Mouse (Mus musculus) C2C12 (cell line): ENCODE data around the gene Fgf23. TPM values are rescaled to one million over a fixed set of nuclear protein-coding genes. Genes with fewer than 3 reads are reported as not detected.

Experiments used
- H3K27me3 ChIP-seq: one replicate; pipeline ENCODE4 v1.6.1; 2011; ENCODE audit not compliant: control insufficient read depth, insufficient read depth, insufficient read length
- H3K36me3 ChIP-seq: one replicate; pipeline ENCODE4 v1.6.1; 2011; ENCODE audit not compliant: control insufficient read depth, insufficient read depth
- H3K4me3 ChIP-seq: one replicate; pipeline ENCODE4 v1.5.1; 2011; ENCODE audit warnings: mild to moderate bottlenecking, control low read depth; ENCODE audit not compliant: poor library complexity, insufficient read depth, severe bottlenecking
- H3K79me2 ChIP-seq: one replicate; pipeline ENCODE4 v1.6.1; 2011; ENCODE audit not compliant: control insufficient read depth, insufficient read depth
- H3K79me3 ChIP-seq: one replicate; pipeline ENCODE4 v1.6.1; 2011; ENCODE audit warnings: low read depth, control low read depth
- H3ac ChIP-seq: one replicate; pipeline ENCODE3; 2011; ENCODE audit warnings: low read depth; ENCODE audit not compliant: control insufficient read depth, insufficient read length
- CEBPB ChIP-seq: IDR thresholded peaks from one replicate; pipeline ENCODE4 v1.6.1; 2011; ENCODE audit warnings: low read depth, mild to moderate bottlenecking, control low read depth, moderate library complexity
- CTCF ChIP-seq: IDR thresholded peaks from one replicate; pipeline ENCODE4 v1.5.1; 2011; ENCODE audit not compliant: control insufficient read depth, insufficient read depth, insufficient read length
- FOSL1 ChIP-seq: IDR thresholded peaks from one replicate; pipeline ENCODE4 v1.8.0; 2011; ENCODE audit warnings: mild to moderate bottlenecking, low read length; ENCODE audit not compliant: poor library complexity, insufficient read depth, severe bottlenecking
- MAX ChIP-seq: IDR thresholded peaks from one replicate; pipeline ENCODE4 v1.6.1; 2011; ENCODE audit warnings: mild to moderate bottlenecking, control low read depth
- MYOD1 ChIP-seq: IDR thresholded peaks from one replicate; pipeline ENCODE4 v1.6.1; 2011; ENCODE audit warnings: low read depth; ENCODE audit not compliant: control insufficient read depth, insufficient read length
- MYOG ChIP-seq: IDR thresholded peaks from one replicate; pipeline ENCODE4 v1.6.1; 2011; ENCODE audit not compliant: control insufficient read depth, insufficient read length; ENCODE audit errors: extremely low read depth
- USF1 ChIP-seq: IDR thresholded peaks from one replicate; pipeline ENCODE4 v1.6.1; 2011; ENCODE audit warnings: low read depth, mild to moderate bottlenecking, control low read depth, moderate library complexity
- long read RNA-seq, 2 experiments: library from polyadenylated mRNA; unstranded; transcript quantifications; one replicate each; pipeline ENCODE4 v2.0.0; 2019 to 2020
- polyA plus RNA-seq: library from polyadenylated mRNA; unstranded; fragments of >200 nt; fragmentation: generic; extraction: Trizol; gene quantifications from one replicate; pipeline ENCODE4 v1.2.1, GENCODE M21; 2012; ENCODE audit warnings: missing spikeins

Gene Fgf23
- not detected for polyA plus RNA-seq
- long read RNA-seq, experiment 1: 0 reads
- long read RNA-seq, experiment 2: 0 reads

DNA sequence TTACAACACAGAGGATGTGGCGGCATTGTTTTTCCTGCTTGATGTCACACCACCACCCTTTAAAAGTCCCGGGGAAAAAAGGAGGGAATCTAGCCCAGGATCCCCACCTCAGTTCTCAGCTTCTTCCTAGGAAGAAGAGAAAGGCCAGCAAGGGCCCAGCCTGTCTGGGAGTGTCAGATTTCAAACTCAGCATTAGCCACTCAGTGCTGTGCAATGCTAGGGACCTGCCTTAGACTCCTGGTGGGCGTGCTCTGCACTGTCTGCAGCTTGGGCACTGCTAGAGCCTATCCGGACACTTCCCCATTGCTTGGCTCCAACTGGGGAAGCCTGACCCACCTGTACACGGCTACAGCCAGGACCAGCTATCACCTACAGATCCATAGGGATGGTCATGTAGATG lies at the start of gene Fgf23:
Gene Fgf23 (plus strand): TSS at position 86 of the 400 bp plus-strand sequence.
- no peak for TF ChIP-seq MYOD1
- TF ChIP-seq USF1: no peak
- TF ChIP-seq MYOG: no peak
- TF ChIP-seq CEBPB: no peak
- TF ChIP-seq MAX: no peak
- no peak for TF ChIP-seq FOSL1
- TF ChIP-seq CTCF: no peak
- Histone ChIP-seq H3ac (no peak within 1 kb of the TSS), H3K36me3 (no peaks in the 10 kb centered on the region)

DNA sequence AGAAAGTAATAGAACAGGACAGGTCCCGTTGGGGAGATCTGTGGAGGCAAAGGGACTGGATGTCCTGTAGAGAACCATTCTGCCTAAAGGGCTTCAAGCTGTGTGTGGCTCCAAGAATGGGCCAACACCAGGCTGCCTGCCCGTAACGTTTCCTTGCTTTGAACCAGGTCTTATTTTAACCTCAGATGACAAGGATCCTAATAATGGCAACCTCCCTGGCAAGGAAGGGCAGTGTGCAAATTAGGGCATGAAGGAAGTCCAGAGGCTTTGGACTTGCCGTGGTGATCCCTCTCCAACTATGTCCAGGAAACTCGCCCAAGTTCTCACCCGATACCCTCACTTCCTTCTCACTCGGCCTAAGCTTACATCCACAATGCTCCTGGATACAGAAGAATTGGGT lies 47.9 kb upstream of the Fgf23 start:
- no peak for TF ChIP-seq MYOG
- TF ChIP-seq FOSL1: no peak
- no peak for TF ChIP-seq USF1
- no peak for TF ChIP-seq CEBPB
- no peak for TF ChIP-seq MAX
- TF ChIP-seq MYOD1: no peak
- no peak for TF ChIP-seq CTCF
- H3K79me3 ChIP-seq: no peaks in the 10 kb centered on the region

More for the DNA sequence above, at the start of gene Fgf23:
- no peaks in the 10 kb centered on the region for H3K79me2 ChIP-seq
- no peaks in the 10 kb centered on the region for H3K79me3 ChIP-seq
- H3K27me3 ChIP-seq: peaks cover 8% of the 10 kb centered on the region
- no peak within 1 kb of the TSS for H3K4me3 ChIP-seq

DNA sequence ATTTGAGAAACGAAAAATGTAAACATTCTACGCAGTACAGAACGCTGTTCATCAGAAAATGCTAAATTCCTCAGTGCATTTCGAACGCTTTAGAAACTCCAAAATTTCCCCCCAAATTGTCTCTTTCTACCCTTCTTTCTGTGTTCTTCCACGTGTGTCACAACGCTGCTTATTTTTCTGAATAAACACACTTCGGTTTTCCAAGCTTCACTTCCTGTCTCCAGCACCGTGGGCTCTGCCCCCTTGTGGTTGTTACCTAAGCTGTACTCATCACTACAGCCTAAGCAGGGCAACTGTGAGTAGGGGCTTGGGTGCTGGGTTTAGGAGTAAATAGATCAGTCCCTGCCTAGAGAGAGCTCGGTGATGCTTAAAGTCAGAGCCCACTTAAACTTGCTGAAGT lies 37.9 kb upstream of the Fgf23 start:
- no peak overlapping the region for H3K4me3 ChIP-seq
- H3K79me3 ChIP-seq: no peaks in the 10 kb centered on the region
- no peaks in the 10 kb centered on the region for H3K79me2 ChIP-seq
- no peak for TF ChIP-seq CEBPB
- no peak for TF ChIP-seq MYOG
- no peak for TF ChIP-seq USF1
- no peak for TF ChIP-seq CTCF
- no peak for TF ChIP-seq MAX
- no peak for TF ChIP-seq FOSL1
- no peak for TF ChIP-seq MYOD1
- peaks cover 8% of the 10 kb centered on the region for H3K27me3 ChIP-seq
- no peak overlapping the region for H3ac ChIP-seq
- no peaks in the 10 kb centered on the region for H3K36me3 ChIP-seq

More for the DNA sequence above, 47.9 kb upstream of the Fgf23 start:
- H3ac ChIP-seq: no peak overlapping the region
- H3K27me3 ChIP-seq: peaks cover 31% of the 10 kb centered on the region
- no peaks in the 10 kb centered on the region for H3K36me3 ChIP-seq
- H3K79me2 ChIP-seq: no peaks in the 10 kb centered on the region
- no peak overlapping the region for H3K4me3 ChIP-seq

DNA sequence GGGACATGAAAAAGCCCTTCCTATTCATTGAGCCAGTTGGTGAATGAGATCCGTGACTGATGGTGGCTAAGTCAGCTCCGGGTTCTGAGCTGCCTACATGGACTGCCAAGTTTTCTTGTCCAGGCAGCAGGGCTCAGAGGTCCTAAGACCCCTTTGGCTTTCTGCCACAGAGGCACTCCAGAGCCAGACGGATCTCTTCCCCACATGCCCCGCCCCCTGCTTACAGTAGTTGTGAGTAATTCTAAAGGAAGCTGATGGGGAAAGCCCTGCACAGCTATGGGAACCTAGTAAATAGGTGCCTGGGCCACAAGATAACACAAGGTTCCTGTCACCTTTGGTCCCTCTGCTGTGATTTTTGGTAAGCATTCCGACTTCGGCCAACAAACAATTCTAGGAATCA lies 27.8 kb upstream of the Fgf23 start:
- TF ChIP-seq USF1 (no peak), FOSL1 (no peak), MYOG (no peak), CEBPB (no peak), MAX (no peak), MYOD1 (no peak), CTCF (no peak)
- no peaks in the 10 kb centered on the region for H3K79me2 ChIP-seq

DNA sequence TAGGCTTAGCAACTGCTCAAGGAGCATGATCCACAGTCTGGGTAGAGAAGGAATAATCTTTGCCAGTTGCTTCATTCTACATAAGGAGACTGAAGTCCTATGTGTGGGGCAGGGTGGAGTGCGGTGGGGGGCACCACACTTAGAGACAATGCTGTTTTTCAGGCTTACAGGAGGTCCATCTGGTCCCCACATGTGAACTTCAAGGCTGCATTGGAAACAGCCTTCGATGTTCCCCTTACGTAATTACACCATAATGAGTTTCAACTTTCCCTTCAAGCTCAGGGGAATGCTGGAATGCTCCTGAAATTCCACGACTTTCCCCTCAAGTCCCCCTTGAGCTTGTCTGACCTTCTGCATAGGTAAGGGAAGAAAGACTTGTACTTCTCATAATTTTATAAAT lies 21.9 kb upstream of the Fgf23 start:
- no peaks in the 10 kb centered on the region for H3K79me3 ChIP-seq
- no peaks in the 10 kb centered on the region for H3K36me3 ChIP-seq
- TF ChIP-seq MAX (no peak), CTCF (no peak), MYOD1 (no peak), CEBPB (no peak), MYOG (no peak), USF1 (no peak), FOSL1 (no peak)
- H3K27me3 ChIP-seq: peaks cover 31% of the 10 kb centered on the region
- H3ac ChIP-seq: no peak overlapping the region
- no peak overlapping the region for H3K4me3 ChIP-seq
- H3K79me2 ChIP-seq: no peaks in the 10 kb centered on the region

More for the DNA sequence above, 27.8 kb upstream of the Fgf23 start:
- Histone ChIP-seq H3K79me3 (no peaks in the 10 kb centered on the region), H3K27me3 (peaks cover 9% of the 10 kb centered on the region), H3ac (no peak overlapping the region), H3K4me3 (no peak overlapping the region), H3K36me3 (no peaks in the 10 kb centered on the region)
